Mouse (Mus musculus) right cerebral cortex, postnatal 10 days (tissue): ENCODE data around the gene Anks1b.

Experiments used
- DNase-seq, 2 experiments: peaks; one replicate each; pipeline ENCODE4 v3.0.0; 2021; ENCODE audit warnings: low spot score in 2 of 2

The Anks1b gene

GRCm38 (mm10) chr10:90370751-90371150 is 497.4 kb downstream of the Anks1b start:
- DNase-seq, result peak; percentile 42 to 58

- peak in 1 of 2 experiments; percentile 56 for DNase-seq
Measured at GRCm38 (mm10) chr10:90373469-90373868, 500.2 kb downstream of the Anks1b start.

GRCm38 (mm10) chr10:90376605-90377004 is 503.3 kb downstream of the Anks1b start:
- no peak for DNase-seq

- DNase-seq, result no peak
Measured at GRCm38 (mm10) chr10:90380062-90380461, 506.8 kb downstream of the Anks1b start.

GRCm38 (mm10) chr10:90380704-90381339 is 507.5 kb downstream of the Anks1b start:
- no peak for DNase-seq

- no peak for DNase-seq
Measured at GRCm38 (mm10) chr10:90400382-90400781, 527.1 kb downstream of the Anks1b start.

- no peak for DNase-seq
Measured at GRCm38 (mm10) chr10:90408484-90408883, 535.2 kb downstream of the Anks1b start.

GRCm38 (mm10) chr10:90431527-90431926 is 558.2 kb downstream of the Anks1b start:
- no peak for DNase-seq

GRCm38 (mm10) chr10:90431974-90432373 is 558.7 kb downstream of the Anks1b start:
- DNase-seq, result peak; percentile 47 to 56

GRCm38 (mm10) chr10:90432479-90432878 is 559.2 kb downstream of the Anks1b start:
- peak; percentile 30 to 37 for DNase-seq

GRCm38 (mm10) chr10:90441036-90441435 is 567.7 kb downstream of the Anks1b start:
- DNase-seq, result no peak

- DNase-seq, result no peak
Measured at GRCm38 (mm10) chr10:90441656-90442055, 568.3 kb downstream of the Anks1b start.

GRCm38 (mm10) chr10:90464906-90465305 is 591.6 kb downstream of the Anks1b start:
- DNase-seq, result no peak

GRCm38 (mm10) chr10:90465426-90465825 is 592.1 kb downstream of the Anks1b start:
- no peak for DNase-seq

GRCm38 (mm10) chr10:90467546-90467945 is 594.2 kb downstream of the Anks1b start:
- DNase-seq, result no peak

GRCm38 (mm10) chr10:90493436-90493835 is 620.1 kb downstream of the Anks1b start:
- peak; percentile 73 to 74 for DNase-seq

GRCm38 (mm10) chr10:90493996-90494642 is 620.8 kb downstream of the Anks1b start:
- DNase-seq, result peak in 1 of 2 experiments; percentile 36

- DNase-seq, result peak; percentile 68 to 83
Measured at GRCm38 (mm10) chr10:90494981-90495516, 621.7 kb downstream of the Anks1b start.

- no peak for DNase-seq
Measured at GRCm38 (mm10) chr10:90507561-90507960, 634.3 kb downstream of the Anks1b start.

- no peak for DNase-seq
Measured at GRCm38 (mm10) chr10:90512801-90513200, 639.5 kb downstream of the Anks1b start.

GRCm38 (mm10) chr10:90531813-90532212 is 658.5 kb downstream of the Anks1b start:
- no peak for DNase-seq

GRCm38 (mm10) chr10:90535370-90535769 is 662.1 kb downstream of the Anks1b start:
- DNase-seq, result no peak

- peak in 1 of 2 experiments; percentile 38 for DNase-seq
Measured at GRCm38 (mm10) chr10:90546635-90547034, 673.3 kb downstream of the Anks1b start.
